Mouse (Mus musculus) ovary, adult 2 months (tissue): ENCODE results near the gene Olfr470. TPM values are rescaled to one million over a fixed set of nuclear protein-coding genes. Genes with fewer than 3 reads are reported as not detected.

Experiments
- polyA plus RNA-seq: library from polyadenylated mRNA; depleted of rRNA; stranded (reverse); fragments of >200 nt; gene quantifications from 2 replicates; pipeline ENCODE4 v1.2.3, GENCODE M21; 2012; rRNA removed

Olfr470 gene
- not detected in 2 replicates for polyA plus RNA-seq

DNA sequence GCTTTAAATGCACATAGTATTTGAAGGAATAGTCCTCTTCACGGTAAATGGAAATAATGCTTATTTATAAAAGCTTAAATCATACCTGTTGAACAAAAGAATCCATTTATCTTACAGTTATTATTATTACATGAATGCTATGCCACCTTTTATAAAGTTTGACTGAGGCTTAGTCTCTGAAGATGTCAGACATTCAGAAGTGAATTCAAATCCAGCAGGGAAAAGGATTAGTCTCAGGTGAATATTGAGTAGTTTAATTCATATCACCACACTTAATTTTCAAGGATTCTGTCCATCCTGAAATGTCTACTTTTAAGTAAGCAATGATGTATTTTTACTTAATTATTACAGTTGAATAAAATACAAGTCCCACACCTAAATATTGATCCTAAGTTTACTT is at the start of gene Olfr470:
Gene Olfr470, minus strand, starts transcription at position 101 of the 400 bp plus-strand sequence.

DNA sequence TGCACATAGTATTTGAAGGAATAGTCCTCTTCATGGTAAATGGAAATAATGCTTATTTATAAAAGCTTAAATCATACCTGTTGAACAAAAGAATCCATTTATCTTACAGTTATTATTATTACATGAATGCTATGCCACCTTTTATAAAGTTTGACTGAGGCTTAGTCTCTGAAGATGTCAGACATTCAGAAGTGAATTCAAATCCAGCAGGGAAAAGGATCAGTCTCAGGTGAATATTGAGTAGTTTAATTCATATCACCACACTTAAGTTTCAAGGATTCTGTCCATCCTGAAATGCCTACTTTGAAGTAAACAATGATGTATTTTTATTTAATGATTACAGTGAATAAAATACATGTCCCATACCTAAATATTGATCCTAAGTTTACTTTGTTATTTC is 21.8 kb downstream of the Olfr470 start, which contains the start of gene Olfr469:
Gene Olfr469, minus strand, starts transcription at position 101 of the 400 bp plus-strand sequence.

DNA sequence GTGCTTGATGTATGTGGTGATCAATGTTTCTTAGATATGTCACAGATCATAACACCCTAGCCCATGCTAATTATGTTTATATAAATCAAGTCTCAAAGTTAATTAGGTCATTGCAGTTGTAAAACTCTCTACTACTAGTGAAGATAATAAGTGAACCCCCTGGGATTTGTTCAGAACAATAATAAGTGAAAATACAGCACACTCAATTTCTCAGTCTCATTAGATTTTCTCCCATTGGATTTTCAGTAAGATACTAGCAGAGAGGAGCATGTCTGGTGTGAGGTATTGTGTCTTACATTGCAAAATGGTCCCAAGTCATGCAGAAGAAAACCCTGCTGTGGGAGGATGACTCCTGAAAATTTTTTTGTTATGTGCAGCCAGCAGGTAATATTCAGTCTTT is 35.3 kb downstream of the Olfr470 start, which contains the start of gene Olfr467:
Gene Olfr467, plus strand, starts transcription at position 301 of the 400 bp plus-strand sequence.

DNA sequence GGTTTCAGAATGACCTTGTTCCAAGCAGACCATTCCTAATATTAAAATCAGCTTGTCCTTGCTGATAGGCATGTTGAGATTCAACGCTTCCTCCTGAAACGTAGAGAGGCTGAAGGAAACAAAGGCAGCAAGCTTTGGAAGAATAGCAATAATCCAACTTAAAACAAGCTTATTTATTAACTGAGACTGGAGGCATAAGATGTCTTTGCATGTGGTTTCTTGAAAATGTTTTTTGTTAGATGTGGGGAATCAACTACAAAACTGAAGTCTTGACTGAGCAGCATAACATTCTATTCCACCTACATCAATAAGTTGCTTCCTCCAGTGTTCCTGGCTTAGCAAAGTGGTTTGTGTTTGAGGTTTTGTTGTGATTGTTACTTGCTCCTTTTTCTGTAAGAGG is 46.2 kb downstream of the Olfr470 start, which contains the start of gene Ovch2:
Gene Ovch2, minus strand, starts transcription at position 101 of the 400 bp plus-strand sequence.

Other genes starting within 250 kb of the Olfr470 start
- gene 5330417H12Rik, start 222.3 kb downstream of the Olfr470 start, polyA plus RNA-seq = not detected in 2 replicates
- 0.14 and 0.15 TPM in 2 replicates for gene Cyb5r2, start 89.5 kb downstream of the Olfr470 start, polyA plus RNA-seq
- gene Ovch2, start 46.3 kb downstream of the Olfr470 start, polyA plus RNA-seq = not detected in 2 replicates
- gene Olfr467, start 35.2 kb downstream of the Olfr470 start, polyA plus RNA-seq = not detected in 2 replicates
- gene Olfr469, start 21.9 kb downstream of the Olfr470 start, polyA plus RNA-seq = not detected in 2 replicates
- not detected in 2 replicates for gene Olfr472, start 50.4 kb upstream of the Olfr470 start, polyA plus RNA-seq
- not detected in 2 replicates for gene Olfr473, start 83.0 kb upstream of the Olfr470 start, polyA plus RNA-seq
- gene Olfr474, start 107.2 kb upstream of the Olfr470 start, polyA plus RNA-seq = not detected in 2 replicates
- gene Olfr476, start 117.3 kb upstream of the Olfr470 start, polyA plus RNA-seq = not detected in 2 replicates
- gene Olfr477, start 139.2 kb upstream of the Olfr470 start, polyA plus RNA-seq = not detected in 2 replicates
- not detected in 2 replicates for gene Olfr478, start 186.5 kb upstream of the Olfr470 start, polyA plus RNA-seq
- not detected in 2 replicates for gene Olfr479, start 203.2 kb upstream of the Olfr470 start, polyA plus RNA-seq
- not detected in 2 replicates for gene Olfr480, start 219.9 kb upstream of the Olfr470 start, polyA plus RNA-seq
- not detected in 2 replicates for gene Olfr481, start 232.4 kb upstream of the Olfr470 start, polyA plus RNA-seq